Mouse (Mus musculus) lung, embryonic 16.5 days (tissue): ENCODE measurements around the gene Olfr867. TPM values are rescaled to one million over a fixed set of nuclear protein-coding genes. Genes with fewer than 3 reads are reported as not detected.

ENCODE experiments used
- ATAC-seq: fragments of 200-750 bp; cut with Nextera tagmentation; 2 replicates; pipeline ENCODE4 v1.8.0; 2017; ENCODE audit warnings: low read depth, mild to moderate bottlenecking, moderate library complexity
- H3K27ac ChIP-seq: fragments of 300-500 bp; sonication (generic); 2 replicates; pipeline ENCODE4 v1.5.1; 2014; ENCODE audit warnings: mild to moderate bottlenecking, control low read depth, low read length
- H3K27me3 ChIP-seq: fragments of 300-500 bp; sonication (generic); 2 replicates; pipeline ENCODE4 v1.6.1; 2014; ENCODE audit warnings: low read depth, low read length, mixed read lengths; ENCODE audit not compliant: control insufficient read depth, insufficient read depth
- H3K36me3 ChIP-seq: fragments of 300-500 bp; sonication (generic); 2 replicates; pipeline ENCODE4 v1.6.1; 2014; ENCODE audit warnings: low read length; ENCODE audit not compliant: control insufficient read depth, insufficient read depth
- H3K4me1 ChIP-seq: fragments of 300-500 bp; sonication (generic); replicated peaks from 2 replicates; pipeline ENCODE4 v1.6.1; 2014; ENCODE audit warnings: low read length, mixed read lengths; ENCODE audit not compliant: control insufficient read depth, insufficient read depth
- H3K4me2 ChIP-seq: fragments of 300-500 bp; sonication (generic); 2 replicates; pipeline ENCODE4 v1.6.1; 2014; ENCODE audit warnings: low read depth, low read length, control low read depth
- H3K4me3 ChIP-seq: fragments of 300-500 bp; sonication (generic); 2 replicates; pipeline ENCODE4 v1.5.1; 2014; ENCODE audit warnings: mild to moderate bottlenecking, low read length, control low read depth
- H3K9ac ChIP-seq: fragments of 300-500 bp; sonication (generic); 2 replicates; pipeline ENCODE4 v1.6.1; 2014; ENCODE audit warnings: low read length, control low read depth
- H3K9me3 ChIP-seq: fragments of 300-500 bp; sonication (generic); 2 replicates; pipeline ENCODE4 v1.6.1; 2016; ENCODE audit warnings: low read length; ENCODE audit not compliant: control insufficient read depth
- WGBS: fragments of 180-500 bp; shearing (Covaris S2); extraction: QIAGEN DNeasy Blood & Tissue Kit; methylation state at CpG from one replicate; pipeline ENCODE4 v1.1.7; 2014; 5-methylcytosine and 5-hydroxymethylcytosine counted together
- microRNA-seq: library from miRNA; unstranded; fragments of <30 nt; microRNA quantifications from one replicate; pipeline ENCODE4, GENCODE M21; 2016
- polyA plus RNA-seq: library from polyadenylated mRNA; unstranded; fragments of >200 nt; fragmentation: Nextera tagmentation; extraction: Ambion mirVana; gene quantifications from 2 replicates; pipeline ENCODE4 v1.2.1, GENCODE M21; 2015

The Olfr867 gene
- polyA plus RNA-seq = not detected in 2 replicates

DNA sequence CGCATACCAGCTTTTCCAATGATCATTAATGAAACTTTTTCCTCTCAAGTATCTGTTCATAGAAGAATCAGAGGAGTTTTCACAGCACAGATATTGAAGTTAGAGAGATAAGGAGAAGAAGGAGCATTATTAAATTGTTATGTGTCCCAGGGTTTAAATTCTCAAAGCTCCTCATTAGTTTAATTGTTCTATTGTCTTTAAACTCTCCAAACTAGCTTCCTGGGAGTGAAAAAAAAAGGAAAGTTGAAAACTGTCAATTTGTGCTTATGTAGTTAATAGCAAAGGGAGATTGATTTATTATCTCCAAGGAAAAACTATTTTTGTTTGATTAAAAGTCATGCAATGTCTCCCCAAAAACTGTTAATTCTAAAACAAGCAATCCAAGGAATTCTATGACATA, at the start of gene Olfr867:
Gene Olfr867 (minus strand): TSS at position 101 of the 400 bp plus-strand sequence.
- 75% methylated on average over 1 of the region's 1 CpGs for WGBS
- Histone ChIP-seq H3K27ac (no peak within 1 kb of the TSS), H3K9me3 (no peaks in the 10 kb centered on the region), H3K9ac (no peak within 1 kb of the TSS), H3K4me3 (no peak within 1 kb of the TSS), H3K4me2 (no peak within 1 kb of the TSS), H3K36me3 (no peaks in the 10 kb centered on the region), H3K27me3 (no peaks in the 10 kb centered on the region), H3K4me1 (no peaks in the 10 kb centered on the region)
- ATAC-seq = no peak

DNA sequence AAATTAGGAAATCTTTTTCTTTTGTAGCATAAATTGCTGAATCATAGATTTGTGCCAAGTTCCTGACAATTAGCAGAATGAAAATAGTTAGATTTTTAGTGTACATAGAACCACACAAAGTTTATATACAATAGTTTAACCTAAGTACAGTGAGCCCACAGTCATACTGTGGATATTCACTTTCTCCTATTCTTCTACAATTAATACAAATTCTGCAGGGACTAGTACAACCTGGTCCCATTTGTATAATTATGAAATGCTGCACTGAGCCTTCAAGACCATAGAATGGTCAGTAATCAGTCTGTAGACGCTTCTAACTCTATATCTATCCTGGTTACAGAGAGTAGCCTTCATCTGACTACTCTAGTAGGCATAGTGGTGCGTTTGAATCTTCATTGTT, 41.0 kb upstream of the Olfr867 start, which contains the start of gene Olfr868:
Gene Olfr868 (plus strand): TSS at position 301 of the 400 bp plus-strand sequence.
- H3K9me3 ChIP-seq = no peaks in the 10 kb centered on the region
- H3K27me3 ChIP-seq = no peaks in the 10 kb centered on the region
- H3K36me3 ChIP-seq = no peaks in the 10 kb centered on the region
- H3K4me1 ChIP-seq = no peaks in the 10 kb centered on the region
- no peak for ATAC-seq
- WGBS = 34% methylated on average over 2 of the region's 2 CpGs
- H3K9ac ChIP-seq = no peak within 1 kb of the TSS
- H3K4me3 ChIP-seq = no peak within 1 kb of the TSS
- no peak within 1 kb of the TSS for H3K27ac ChIP-seq
- no peak within 1 kb of the TSS for H3K4me2 ChIP-seq

DNA sequence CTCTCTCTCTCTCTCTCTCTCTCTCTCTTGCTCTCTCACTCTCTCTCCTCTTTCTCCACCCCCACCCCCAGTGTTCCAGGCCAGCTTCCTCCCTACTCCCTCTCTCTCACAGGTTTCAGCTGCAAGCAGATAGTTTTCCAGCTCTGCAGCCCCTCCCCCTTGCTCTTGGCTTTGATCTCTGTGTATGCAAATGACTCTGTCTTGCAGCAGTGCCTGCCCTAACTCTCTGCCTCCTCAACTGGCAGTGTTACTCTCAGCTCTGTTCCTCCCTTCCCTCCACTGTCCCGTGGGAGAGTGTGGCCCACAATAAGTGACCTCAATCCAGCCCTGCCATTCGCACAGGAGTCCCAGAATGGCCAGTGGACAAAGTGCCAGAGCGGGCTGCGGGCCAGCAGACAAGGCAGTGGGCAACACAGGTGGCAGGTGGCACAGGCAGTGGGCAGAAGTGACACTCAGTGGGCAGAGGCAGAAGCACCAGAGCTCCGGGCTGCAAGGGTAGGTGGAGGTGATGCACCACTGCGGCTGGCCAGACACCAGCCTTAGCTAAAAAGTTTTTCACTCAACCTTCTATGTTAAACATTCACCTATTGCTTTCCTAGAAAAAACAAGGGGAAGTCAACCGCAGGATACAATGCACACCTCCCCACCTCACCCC, 16.3 kb upstream of the Olfr867 start:
- no peak for ATAC-seq

DNA sequence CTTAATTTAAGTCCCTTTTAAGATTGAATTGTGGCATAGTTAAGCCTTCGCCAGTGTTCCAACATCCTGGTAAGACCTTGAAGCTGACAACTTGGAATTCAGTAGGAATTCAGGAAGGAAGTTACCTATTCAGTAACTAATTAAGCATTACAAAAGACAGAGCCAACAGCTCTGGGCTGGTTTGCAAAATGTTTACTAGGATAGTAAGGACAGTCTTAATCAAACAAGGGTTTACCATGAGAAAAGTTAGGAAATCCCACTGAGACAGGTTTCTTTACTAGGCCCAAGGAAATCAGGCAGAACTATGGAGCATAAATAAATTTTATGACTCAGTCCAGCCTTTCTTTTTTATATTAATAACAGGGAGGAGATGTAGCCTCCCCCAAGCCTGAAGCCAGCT, 13.9 kb upstream of the Olfr867 start:
- no peak for ATAC-seq
- 79% methylated on average over 1 of the region's 1 CpGs for WGBS
- H3K4me3 ChIP-seq = no peak overlapping the region
- no peaks in the 10 kb centered on the region for H3K4me1 ChIP-seq
- no peak overlapping the region for H3K9ac ChIP-seq
- H3K4me2 ChIP-seq = no peak overlapping the region
- no peaks in the 10 kb centered on the region for H3K27me3 ChIP-seq
- H3K27ac ChIP-seq = no peak overlapping the region
- no peaks in the 10 kb centered on the region for H3K9me3 ChIP-seq
- H3K36me3 ChIP-seq = no peaks in the 10 kb centered on the region

More for the DNA sequence above, 16.3 kb upstream of the Olfr867 start:
- H3K27me3 ChIP-seq = no peaks in the 10 kb centered on the region
- H3K4me3 ChIP-seq = no peak overlapping the region
- H3K9me3 ChIP-seq = no peaks in the 10 kb centered on the region; the same call in 1 of the 2 replicates
- no peak overlapping the region for H3K9ac ChIP-seq
- H3K4me2 ChIP-seq = no peak overlapping the region
- H3K27ac ChIP-seq = no peak overlapping the region
- 64% methylated on average over 7 of the region's 7 CpGs for WGBS
- no peaks in the 10 kb centered on the region for H3K4me1 ChIP-seq
- no peaks in the 10 kb centered on the region for H3K36me3 ChIP-seq

DNA sequence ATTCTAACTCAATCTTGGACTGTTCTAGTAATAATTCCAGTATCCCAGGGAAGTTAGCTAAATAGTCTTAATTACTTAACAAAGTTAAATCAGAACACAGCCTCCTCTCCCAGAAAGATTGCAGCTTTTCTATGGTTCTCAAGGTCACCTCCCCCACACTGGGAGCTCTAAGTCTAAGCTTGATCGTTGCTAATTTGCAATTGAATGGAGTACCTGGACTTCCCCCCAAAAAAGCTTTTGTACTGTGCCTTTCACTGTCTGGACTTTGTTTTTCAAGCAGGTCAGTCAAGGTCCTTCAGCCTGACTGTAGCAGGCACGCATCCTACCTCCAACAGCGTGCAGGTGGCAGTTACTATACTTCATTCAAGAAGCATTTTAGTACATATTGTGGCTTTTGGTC, 12.9 kb upstream of the Olfr867 start:
- H3K4me3 ChIP-seq = no peak overlapping the region
- H3K36me3 ChIP-seq = no peaks in the 10 kb centered on the region
- no peak overlapping the region for H3K4me2 ChIP-seq
- H3K27ac ChIP-seq = no peak overlapping the region
- H3K9ac ChIP-seq = no peak overlapping the region
- no peaks in the 10 kb centered on the region for H3K9me3 ChIP-seq
- ATAC-seq = no peak
- H3K4me1 ChIP-seq = no peaks in the 10 kb centered on the region
- no peaks in the 10 kb centered on the region for H3K27me3 ChIP-seq
- 68% methylated on average over 3 of the region's 3 CpGs for WGBS

DNA sequence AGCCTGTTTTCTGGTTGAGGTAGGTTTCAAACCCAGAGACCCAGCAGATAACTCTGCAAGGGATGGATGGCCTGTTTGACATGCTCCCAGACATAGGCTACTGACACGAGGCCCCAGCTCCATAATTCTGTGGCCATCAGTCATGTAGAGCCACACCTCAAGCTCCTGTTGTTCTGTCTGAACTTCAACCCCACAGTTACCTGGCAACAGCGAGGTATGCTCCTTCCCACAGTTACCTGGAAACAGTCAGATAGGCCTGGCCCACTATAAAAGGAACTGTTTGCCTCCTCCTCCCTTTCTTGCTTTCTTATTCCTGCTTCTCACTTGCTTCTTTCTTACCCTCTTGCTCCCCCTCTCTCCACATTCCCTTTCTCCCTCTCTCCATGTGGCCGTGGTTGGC, 9.4 kb downstream of the Olfr867 start:
- Histone ChIP-seq H3K9me3 (peaks cover 2% of the 10 kb centered on the region; the same call in 1 of the 2 replicates), H3K4me3 (no peak overlapping the region), H3K9ac (no peak overlapping the region), H3K27me3 (no peaks in the 10 kb centered on the region), H3K36me3 (no peaks in the 10 kb centered on the region), H3K4me2 (no peak overlapping the region), H3K27ac (no peak overlapping the region), H3K4me1 (no peaks in the 10 kb centered on the region)
- ATAC-seq = no peak
- WGBS = 63% methylated on average over 3 of the region's 3 CpGs

DNA sequence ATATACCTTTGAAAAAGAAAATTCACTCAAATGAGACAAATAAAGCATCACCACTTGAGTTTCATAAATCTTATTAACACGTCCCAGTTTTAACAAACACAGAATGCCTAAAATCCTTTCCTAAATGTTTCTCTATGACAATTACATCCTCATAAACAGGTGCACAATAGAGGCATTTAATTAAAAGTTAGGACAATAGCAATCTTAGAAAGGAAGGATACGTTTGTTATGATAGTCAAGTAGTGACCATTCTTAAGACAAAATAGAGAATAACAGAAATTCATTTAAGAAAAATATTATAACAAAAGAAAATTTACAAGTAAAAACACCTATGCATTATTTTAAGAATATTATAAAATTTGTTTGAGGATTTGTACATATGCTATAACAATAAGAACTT, 29.4 kb downstream of the Olfr867 start, which contains the start of gene Olfr866:
Gene Olfr866 (minus strand): TSS at position 101 of the 400 bp plus-strand sequence.
- Histone ChIP-seq H3K9ac (no peak within 1 kb of the TSS), H3K4me2 (no peak within 1 kb of the TSS), H3K4me1 (no peaks in the 10 kb centered on the region), H3K36me3 (no peaks in the 10 kb centered on the region), H3K27me3 (no peaks in the 10 kb centered on the region), H3K9me3 (no peaks in the 10 kb centered on the region), H3K4me3 (no peak within 1 kb of the TSS), H3K27ac (no peak within 1 kb of the TSS)
- 73% methylated on average over 2 of the region's 2 CpGs for WGBS
- no peak for ATAC-seq

Small RNAs within 50 kb of the gene (microRNA-seq; reads per million reads assigned to microRNA genes)
- gene Gm26231 = not detected
- not detected for gene Gm44395

Other genes with a start within 250 kb of the Olfr867 start
- gene Olfr860, start 207.8 kb downstream of the Olfr867 start, polyA plus RNA-seq = not detected in 2 replicates
- not detected in 2 replicates for gene Olfr862, start 169.6 kb downstream of the Olfr867 start, polyA plus RNA-seq
- gene Olfr77, start 140.7 kb downstream of the Olfr867 start, polyA plus RNA-seq = 0.21 and 0.24 TPM in 2 replicates
- not detected in 2 replicates for gene Olfr866, start 29.5 kb downstream of the Olfr867 start, polyA plus RNA-seq
- gene Olfr868, start 41.1 kb upstream of the Olfr867 start, polyA plus RNA-seq = not detected in 2 replicates
- not detected in 2 replicates for gene Olfr869, start 71.4 kb upstream of the Olfr867 start, polyA plus RNA-seq
- gene Olfr870, start 116.5 kb upstream of the Olfr867 start, polyA plus RNA-seq = not detected in 2 replicates
- not detected in 2 replicates for gene Olfr871, start 154.6 kb upstream of the Olfr867 start, polyA plus RNA-seq
- gene Olfr872, start 179.6 kb upstream of the Olfr867 start, polyA plus RNA-seq = not detected in 2 replicates
- not detected in 2 replicates for gene Olfr39, start 224.8 kb upstream of the Olfr867 start, polyA plus RNA-seq
- gene Olfr873, start 241.0 kb upstream of the Olfr867 start, polyA plus RNA-seq = not detected in 2 replicates